Mouse (Mus musculus) ES-E14 (cell line): ENCODE data around the gene Fhit. TPM values are rescaled to one million over a fixed set of nuclear protein-coding genes. Genes with fewer than 3 reads are reported as not detected.

Experiments
- DNase-seq: peaks from one replicate; pipeline ENCODE4 v3.0.0-alpha.2; 2013; ENCODE audit warnings: low read depth, low spot score
- H3K27ac ChIP-seq: 2 replicates; pipeline ENCODE4 v1.5.1; 2012; ENCODE audit warnings: low read depth, mild to moderate bottlenecking, low read length, moderate library complexity, mixed read lengths; ENCODE audit not compliant: poor library complexity, insufficient read depth, severe bottlenecking
- H3K36me3 ChIP-seq: 2 replicates; pipeline ENCODE4 v1.6.1; 2012; ENCODE audit warnings: mild to moderate bottlenecking, low read length, moderate library complexity, mixed read lengths; ENCODE audit not compliant: control insufficient read depth, poor library complexity, insufficient read depth, severe bottlenecking
- H3K4me1 ChIP-seq, 2 experiments: fragments of 150-350 bp in 1 of 2; sonication (generic) in 1 of 2; 2 replicates each; pipeline ENCODE4 v1.6.1; 2012; ENCODE audit warnings: low read length in 2 of 2, mild to moderate bottlenecking in 1 of 2, mixed read lengths in 1 of 2; ENCODE audit not compliant: control insufficient read depth in 2 of 2, insufficient read depth in 2 of 2, poor library complexity in 1 of 2
- H3K4me3 ChIP-seq, 2 experiments: fragments of 150-350 bp in 1 of 2; sonication (generic) in 1 of 2; 2 replicates each; pipeline ENCODE4 v1.5.1; 2012; ENCODE audit warnings: low read length in 2 of 2, low read depth in 1 of 2, mild to moderate bottlenecking in 1 of 2, mixed read lengths in 1 of 2; ENCODE audit not compliant: insufficient read depth in 1 of 2, poor library complexity in 1 of 2, severe bottlenecking in 1 of 2
- H3K9ac ChIP-seq: 2 replicates; pipeline ENCODE4 v1.6.1; 2012; ENCODE audit warnings: low read depth, mild to moderate bottlenecking, low read length, mixed read lengths; ENCODE audit not compliant: poor library complexity, insufficient read depth, severe bottlenecking
- H3K9me3 ChIP-seq: fragments of 150-350 bp; sonication (generic); 2 replicates; pipeline ENCODE4 v1.6.1; 2012; ENCODE audit warnings: low read depth, mild to moderate bottlenecking, low read length; ENCODE audit not compliant: control insufficient read depth, insufficient read depth
- CHD2 ChIP-seq: IDR thresholded peaks from 2 replicates; pipeline ENCODE4 v1.6.1; 2014; ENCODE audit warnings: mild to moderate bottlenecking, low read depth, low read length, inconsistent platforms
- HCFC1 ChIP-seq: IDR thresholded peaks from 2 replicates; pipeline ENCODE4 v1.6.1; 2012; ENCODE audit warnings: low read length, inconsistent platforms, borderline replicate concordance; ENCODE audit not compliant: insufficient read depth
- MAFK ChIP-seq: IDR thresholded peaks from 2 replicates; pipeline ENCODE4 v1.6.1; 2014; ENCODE audit warnings: mild to moderate bottlenecking, low read depth, low read length, inconsistent platforms; ENCODE audit not compliant: insufficient read depth
- ZC3H11A ChIP-seq: IDR thresholded peaks from 2 replicates; pipeline ENCODE4 v1.6.1; 2012; ENCODE audit warnings: low read depth, mild to moderate bottlenecking, inconsistent platforms, low read length, borderline replicate concordance
- ZNF384 ChIP-seq: IDR thresholded peaks from 2 replicates; pipeline ENCODE4 v1.6.1; 2012; ENCODE audit warnings: low read depth, low read length, inconsistent platforms
- in situ Hi-C, 2 experiments: fragments of 600-800 bp; cut with MboI; formaldehyde crosslinking; loops; one replicate each; pipeline ENCODE4 v1.15.1; 2025; ENCODE audit warnings: low sequenced_read_pairs in 2 of 2, inconsistent platforms in 1 of 2; ENCODE audit not compliant: unreplicated experiment in 2 of 2
- total RNA-seq: library from RNA; depleted of rRNA; stranded (reverse); fragments of 300-350 nt; gene quantifications from 2 replicates; pipeline ENCODE4 v1.2.3, GENCODE M21; 2012

The Fhit gene
- total RNA-seq, 1 experiment: 1.0 TPM

DNA sequence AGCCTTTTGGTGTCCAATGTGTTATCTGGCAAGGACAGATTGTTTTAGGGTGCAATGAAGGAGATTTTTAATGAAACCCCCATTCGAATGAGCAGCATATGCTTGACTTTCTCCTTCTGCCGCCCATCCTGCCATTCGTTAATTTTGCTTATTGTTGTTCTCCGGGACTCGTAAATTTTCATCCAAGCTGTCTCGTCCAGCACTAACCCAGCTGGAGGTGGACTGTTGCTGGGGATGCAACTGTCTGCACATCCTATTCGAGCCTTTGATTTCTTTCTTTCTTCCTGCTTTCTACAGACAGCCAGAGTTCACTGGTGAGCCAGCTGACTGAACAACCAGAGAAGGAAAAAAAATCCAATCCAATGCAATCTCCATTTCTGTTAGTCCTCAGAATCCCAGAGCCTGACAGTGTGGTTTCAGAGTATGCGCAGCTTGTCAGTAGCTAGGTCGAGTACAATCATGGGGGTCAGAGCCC lies 1350.0 kb downstream of the Fhit start:
- in situ Hi-C loops: no loop called here
- Histone ChIP-seq H3K4me1 (no peaks in the 10 kb centered on the region), H3K27ac (no peak overlapping the region), H3K9ac (no peak overlapping the region), H3K4me3 (no peak overlapping the region), H3K9me3 (no peaks in the 10 kb centered on the region), H3K36me3 (no peaks in the 10 kb centered on the region)
- TF ChIP-seq HCFC1: no peak
- TF ChIP-seq ZC3H11A: no peak
- no peak for TF ChIP-seq ZNF384
- no peak for TF ChIP-seq CHD2
- no peak for TF ChIP-seq MAFK
- DNase-seq: no peak

GRCm38 (mm10) chr14:9811177-9811846 lies 1350.5 kb downstream of the Fhit start:
- H3K27ac ChIP-seq: no peak overlapping the region
- TF ChIP-seq ZNF384: no peak
- no peak overlapping the region for H3K4me3 ChIP-seq
- H3K36me3 ChIP-seq: no peaks in the 10 kb centered on the region
- DNase-seq: no peak
- H3K9me3 ChIP-seq: no peaks in the 10 kb centered on the region
- in situ Hi-C loops: no loop called here
- no peaks in the 10 kb centered on the region for H3K4me1 ChIP-seq
- no peak overlapping the region for H3K9ac ChIP-seq

DNA sequence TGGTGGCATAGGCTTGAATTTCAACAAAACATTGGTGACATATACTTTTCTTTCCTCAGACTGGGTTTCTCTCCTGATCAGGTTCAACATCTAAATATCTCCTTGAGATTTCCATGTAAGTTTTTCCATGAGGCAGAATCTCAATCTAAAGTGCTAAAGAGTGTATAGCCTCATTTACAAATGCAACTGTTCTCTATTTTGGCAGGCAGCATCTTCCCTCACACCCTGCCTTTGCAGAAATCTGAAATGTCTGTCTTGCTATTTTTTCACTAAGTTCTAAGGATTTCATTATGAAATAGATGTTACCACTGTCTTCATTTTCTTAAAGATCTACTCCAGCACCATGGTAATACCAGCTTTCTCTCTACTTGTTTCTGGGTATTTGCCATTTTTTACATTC lies 1368.4 kb downstream of the Fhit start:
- no peak for DNase-seq
- in situ Hi-C loops: no loop called here
- no peak overlapping the region for H3K4me3 ChIP-seq
- H3K27ac ChIP-seq: no peak overlapping the region
- no peaks in the 10 kb centered on the region for H3K36me3 ChIP-seq
- TF ChIP-seq ZNF384 (no peak), ZC3H11A (no peak), MAFK (no peak), CHD2 (no peak), HCFC1 (no peak)
- H3K9ac ChIP-seq: no peak overlapping the region
- H3K9me3 ChIP-seq: no peaks in the 10 kb centered on the region
- no peaks in the 10 kb centered on the region for H3K4me1 ChIP-seq

DNA sequence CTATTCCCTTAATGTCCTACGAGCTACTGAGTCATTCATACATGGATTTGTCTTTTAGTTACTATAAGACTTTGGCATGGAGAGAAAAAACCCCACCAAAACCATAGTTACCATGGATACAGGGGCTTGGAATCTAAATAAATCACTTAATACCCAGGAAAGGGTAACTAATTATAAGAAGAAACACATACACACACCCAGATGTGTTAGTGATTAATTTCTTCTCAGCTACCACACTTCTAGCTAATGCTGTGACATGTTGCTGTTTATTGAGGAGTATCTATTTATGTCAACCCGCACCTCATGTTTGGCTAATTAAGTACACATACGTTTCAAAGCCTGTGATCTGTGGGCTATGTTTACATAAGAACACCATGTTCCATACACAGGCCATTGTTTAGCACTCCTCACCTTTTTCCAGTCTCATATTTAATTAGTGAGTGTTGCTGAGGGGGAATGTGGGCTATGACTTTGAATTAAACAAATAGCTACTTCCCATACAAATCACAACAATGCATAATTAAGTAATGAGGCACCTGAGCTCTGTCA lies 1373.4 kb downstream of the Fhit start:
- Histone ChIP-seq H3K27ac (no peak overlapping the region), H3K9ac (no peak overlapping the region), H3K4me1 (no peaks in the 10 kb centered on the region), H3K9me3 (no peaks in the 10 kb centered on the region), H3K36me3 (no peaks in the 10 kb centered on the region), H3K4me3 (no peak overlapping the region)
- DNase-seq: no peak
- TF ChIP-seq MAFK (no peak), ZNF384 (no peak), CHD2 (no peak), HCFC1 (no peak), ZC3H11A (no peak)
- in situ Hi-C loops: no loop called here

DNA sequence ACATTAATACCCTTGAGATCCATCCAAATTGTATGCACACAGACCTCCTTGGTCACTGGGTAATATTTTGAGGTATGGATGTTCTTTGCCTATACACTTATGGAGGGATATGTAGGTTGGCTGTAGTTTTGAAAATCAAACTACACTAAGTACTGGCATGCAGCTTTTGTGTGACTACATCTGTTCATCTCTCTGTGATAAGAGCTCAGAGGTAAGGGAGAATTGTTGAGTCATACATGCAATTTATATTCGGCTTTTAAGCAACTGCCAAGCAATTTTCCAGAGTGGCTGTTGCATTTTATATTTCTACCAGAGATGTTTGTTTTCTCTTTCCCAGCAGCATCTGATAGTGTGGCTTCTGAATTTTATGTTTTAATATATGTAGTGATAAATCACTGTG lies 1374.4 kb downstream of the Fhit start:
- in situ Hi-C loops: no loop called here
- TF ChIP-seq CHD2 (no peak), HCFC1 (no peak), MAFK (no peak), ZNF384 (no peak), ZC3H11A (no peak)
- DNase-seq: no peak
- Histone ChIP-seq H3K4me1 (no peaks in the 10 kb centered on the region), H3K9me3 (no peaks in the 10 kb centered on the region), H3K4me3 (no peak overlapping the region), H3K36me3 (no peaks in the 10 kb centered on the region), H3K9ac (no peak overlapping the region), H3K27ac (no peak overlapping the region)
